Mouse (Mus musculus): ENCODE measurements around the gene Erc2.

The Erc2 gene

GRCm38 (mm10) chr14:28512805-28513590, 890.8 kb downstream of the Erc2 start:
- no peak for DNase-seq

GRCm38 (mm10) chr14:28514171-28514570, 891.9 kb downstream of the Erc2 start:
- DNase-seq = no peak

GRCm38 (mm10) chr14:28515331-28515730, 893.1 kb downstream of the Erc2 start:
- DNase-seq = no peak

GRCm38 (mm10) chr14:28517631-28518560, 895.7 kb downstream of the Erc2 start:
- no peak for DNase-seq

DNA sequence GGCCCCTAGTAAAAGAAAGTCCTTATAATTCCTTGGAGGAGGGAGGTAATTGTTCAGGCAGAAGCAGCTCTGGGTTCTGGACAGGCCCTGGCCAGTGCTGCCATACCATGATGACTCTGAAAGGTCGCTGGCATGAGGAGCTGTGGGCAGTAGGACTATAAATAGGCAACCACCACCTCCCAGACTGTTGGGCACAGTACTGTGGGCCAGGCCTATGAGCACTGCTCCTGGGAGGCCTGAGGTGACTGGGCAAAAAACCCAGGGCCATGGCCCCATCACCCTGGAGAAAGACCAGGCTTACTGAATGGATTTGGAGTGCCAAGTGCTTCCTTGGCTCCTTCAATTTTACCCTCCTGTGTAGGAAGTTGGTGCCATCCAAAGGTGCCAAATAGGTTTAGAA, 898.9 kb downstream of the Erc2 start:
- DNase-seq = no peak

GRCm38 (mm10) chr14:28522611-28523010, 900.4 kb downstream of the Erc2 start:
- DNase-seq = no peak

DNA sequence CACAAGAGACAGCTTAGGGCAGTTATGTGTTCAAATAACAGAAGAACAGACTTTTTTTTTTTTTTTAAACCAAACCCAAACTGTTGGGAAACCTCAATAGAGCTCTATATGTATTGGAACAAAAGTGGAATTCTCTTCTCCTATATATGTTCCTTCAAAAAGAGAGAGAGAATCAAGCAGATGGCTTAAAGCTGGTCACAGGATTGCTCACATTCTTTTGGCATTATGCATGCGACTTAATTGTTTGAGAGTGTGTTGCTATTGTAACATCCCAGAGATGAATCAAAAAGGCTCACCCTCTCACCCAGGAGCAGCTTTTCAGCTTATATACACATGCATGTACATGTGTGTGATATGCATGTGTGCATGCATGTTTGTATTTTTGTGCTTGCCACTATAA, 903.3 kb downstream of the Erc2 start:
- no peak for DNase-seq
